Mouse (Mus musculus) CH12.LX (cell line): ENCODE results near the gene Map3k6. TPM values are rescaled to one million over a fixed set of nuclear protein-coding genes. Genes with fewer than 3 reads are reported as not detected.

Experiments
- DNase-seq: peaks from one replicate; pipeline ENCODE4 v3.0.0-alpha.2; 2013; ENCODE audit errors: extremely low read depth
- H3K27ac ChIP-seq: 2 replicates; pipeline ENCODE4 v1.5.1; 2012; ENCODE audit warnings: low read depth, mild to moderate bottlenecking, control low read depth, moderate library complexity; ENCODE audit not compliant: insufficient read depth
- H3K27me3 ChIP-seq: replicated peaks from 2 replicates; pipeline ENCODE3; 2012; ENCODE audit warnings: inconsistent platforms
- H3K36me3 ChIP-seq, 2 experiments: replicated peaks in 1 of 2; 2 replicates each; pipeline versions ENCODE3 to v1.6.1; 2012; ENCODE audit warnings: inconsistent platforms in 1 of 2, low read length in 1 of 2, mild to moderate bottlenecking in 1 of 2, mixed read lengths in 1 of 2, moderate library complexity in 1 of 2; ENCODE audit not compliant: control insufficient read depth in 1 of 2, insufficient read depth in 1 of 2
- H3K4me1 ChIP-seq, 2 experiments: 2 replicates each; pipeline ENCODE4 v1.6.1; 2012; ENCODE audit warnings: inconsistent platforms in 1 of 2, moderate library complexity in 1 of 2; ENCODE audit not compliant: insufficient read depth in 2 of 2, control insufficient read depth in 1 of 2
- H3K4me2 ChIP-seq: 2 replicates; pipeline ENCODE4 v1.6.1; 2012; ENCODE audit warnings: low read depth, mild to moderate bottlenecking, control low read depth; ENCODE audit not compliant: poor library complexity, insufficient read depth, severe bottlenecking
- H3K4me3 ChIP-seq, 3 experiments: fragments of 150-350 bp in 1 of 3; sonication (generic) in 1 of 3; replicated peaks in 1 of 3; 2 replicates each; pipeline versions ENCODE3 to v1.5.1; 2011 to 2012; ENCODE audit warnings: low read depth in 2 of 3, low read length in 2 of 3, mild to moderate bottlenecking in 2 of 3, moderate library complexity in 2 of 3, control low read depth in 1 of 3, improper control_type of control experiment in 1 of 3, inconsistent platforms in 1 of 3, mixed read lengths in 1 of 3; ENCODE audit not compliant: poor library complexity in 1 of 3
- H3K79me2 ChIP-seq: replicated peaks from 2 replicates; pipeline ENCODE4 v1.6.1; 2012; ENCODE audit warnings: mild to moderate bottlenecking, moderate library complexity; ENCODE audit not compliant: control insufficient read depth, poor library complexity, insufficient read depth, severe bottlenecking; ENCODE audit errors: extremely low read depth
- H3K9ac ChIP-seq: 2 replicates; pipeline ENCODE4 v1.6.1; 2012; ENCODE audit warnings: low read depth, mild to moderate bottlenecking, control low read depth, moderate library complexity; ENCODE audit not compliant: insufficient read depth
- H3K9me3 ChIP-seq: replicated peaks from 2 replicates; pipeline ENCODE3; 2012; ENCODE audit warnings: low read length, inconsistent platforms, mixed read lengths
- BHLHE40 ChIP-seq: IDR thresholded peaks from 2 replicates; pipeline ENCODE4 v1.6.1; 2011; ENCODE audit warnings: mild to moderate bottlenecking, low read depth, low read length, improper control_type of control experiment
- CHD2 ChIP-seq: IDR thresholded peaks from 2 replicates; pipeline ENCODE4 v1.6.1; 2011; ENCODE audit warnings: low read length, improper control_type of control experiment
- CTCF ChIP-seq, 2 experiments: IDR thresholded peaks in 1 of 2; conservative IDR thresholded peaks in 1 of 2; 2 replicates each; pipeline ENCODE4 v1.5.1; 2011 to 2012; ENCODE audit warnings: low read depth in 2 of 2, low read length in 2 of 2, improper control_type of control experiment in 1 of 2, inconsistent platforms in 1 of 2, mild to moderate bottlenecking in 1 of 2, moderate library complexity in 1 of 2
- E2F4 ChIP-seq: IDR thresholded peaks from 2 replicates; pipeline ENCODE4 v1.6.1; 2011; ENCODE audit warnings: low read depth, low read length, improper control_type of control experiment; ENCODE audit not compliant: insufficient replicate concordance
- ELF1 ChIP-seq: IDR thresholded peaks from 2 replicates; pipeline ENCODE4 v1.6.1; 2014; ENCODE audit warnings: low read depth, mild to moderate bottlenecking, inconsistent platforms, low read length, improper control_type of control experiment
- GABPA ChIP-seq: IDR thresholded peaks from 2 replicates; pipeline ENCODE4 v1.6.1; 2012; ENCODE audit warnings: low read depth, low read length, improper control_type of control experiment, inconsistent platforms; ENCODE audit not compliant: insufficient replicate concordance
- IRF4 ChIP-seq: IDR thresholded peaks from 2 replicates; pipeline ENCODE4 v1.6.1; 2014; ENCODE audit warnings: low read depth, mild to moderate bottlenecking, inconsistent platforms, low read length, improper control_type of control experiment
- MAFK ChIP-seq: IDR thresholded peaks from 2 replicates; pipeline ENCODE4 v1.6.1; 2011; ENCODE audit warnings: low read length, improper control_type of control experiment; ENCODE audit not compliant: insufficient replicate concordance
- MEF2A ChIP-seq: IDR thresholded peaks from 2 replicates; pipeline ENCODE4 v1.6.1; 2014; ENCODE audit warnings: low read depth, mild to moderate bottlenecking, inconsistent platforms, low read length, improper control_type of control experiment, borderline replicate concordance
- MYC ChIP-seq: IDR thresholded peaks from 2 replicates; pipeline ENCODE4 v1.6.1; 2011; ENCODE audit warnings: low read depth, mild to moderate bottlenecking, improper control_type of control experiment, low read length
- NRF1 ChIP-seq: IDR thresholded peaks from 2 replicates; pipeline ENCODE4 v1.6.1; 2014; ENCODE audit warnings: low read depth, mild to moderate bottlenecking, inconsistent platforms, low read length, improper control_type of control experiment, moderate library complexity
- PAX5 ChIP-seq: IDR thresholded peaks from 2 replicates; pipeline ENCODE4 v1.6.1; 2012; ENCODE audit warnings: low read length, inconsistent platforms, mixed read lengths
- POLR2A ChIP-seq: IDR thresholded peaks from 2 replicates; pipeline ENCODE4 v1.6.1; 2011; ENCODE audit warnings: low read depth, mild to moderate bottlenecking, improper control_type of control experiment, low read length
- RAD21 ChIP-seq: IDR thresholded peaks from 2 replicates; pipeline ENCODE4 v1.6.1; 2011; ENCODE audit warnings: low read depth, mild to moderate bottlenecking, low read length, improper control_type of control experiment, moderate library complexity
- RCOR1 ChIP-seq: conservative IDR thresholded peaks from 2 replicates; pipeline ENCODE4 v1.6.1; 2012; ENCODE audit warnings: low read depth, mild to moderate bottlenecking, inconsistent platforms, low read length, improper control_type of control experiment
- SIN3A ChIP-seq: IDR thresholded peaks from 2 replicates; pipeline ENCODE4 v1.6.1; 2012; ENCODE audit warnings: low read length, improper control_type of control experiment, inconsistent platforms
- SMC3 ChIP-seq: IDR thresholded peaks from 2 replicates; pipeline ENCODE4 v1.6.1; 2011; ENCODE audit warnings: low read depth, low read length, improper control_type of control experiment
- TCF12 ChIP-seq: IDR thresholded peaks from 2 replicates; pipeline ENCODE4 v1.6.1; 2014; ENCODE audit warnings: low read depth, mild to moderate bottlenecking, inconsistent platforms, low read length, improper control_type of control experiment
- UBTF ChIP-seq: IDR thresholded peaks from 2 replicates; pipeline ENCODE4 v1.6.1; 2012; ENCODE audit warnings: low read depth, mild to moderate bottlenecking, inconsistent platforms, low read length, improper control_type of control experiment, moderate library complexity
- USF1 ChIP-seq: IDR thresholded peaks from 2 replicates; pipeline ENCODE4 v1.6.1; 2014; ENCODE audit warnings: low read depth, mild to moderate bottlenecking, inconsistent platforms, low read length, improper control_type of control experiment
- USF2 ChIP-seq: conservative IDR thresholded peaks from 2 replicates; pipeline ENCODE4 v1.6.1; 2011; ENCODE audit warnings: low read depth, low read length, improper control_type of control experiment
- ZC3H11A ChIP-seq: IDR thresholded peaks from 2 replicates; pipeline ENCODE4 v1.6.1; 2012; ENCODE audit warnings: low read depth, mild to moderate bottlenecking, inconsistent platforms, low read length, improper control_type of control experiment
- ZMIZ1 ChIP-seq: IDR thresholded peaks from 2 replicates; pipeline ENCODE4 v1.6.1; 2012; ENCODE audit warnings: low read depth, mild to moderate bottlenecking, inconsistent platforms, low read length, improper control_type of control experiment
- ZNF384 ChIP-seq: IDR thresholded peaks from 2 replicates; pipeline ENCODE4 v1.6.1; 2012; ENCODE audit warnings: low read depth, low read length, improper control_type of control experiment, inconsistent platforms
- dilution Hi-C: fragments of 300-500 bp; cut with MboI; formaldehyde crosslinking; loops from 2 replicates; pipeline ENCODE4 v1.14.3; 2020; ENCODE audit warnings: low sequenced_read_pairs; ENCODE audit not compliant: extremely low pct_unique_long_range_greater_than_20kb, extremely low pct_ligation_motif_present
- in situ Hi-C: fragments of 300-500 bp; cut with MboI; formaldehyde crosslinking; loops from 3 replicates; pipeline ENCODE4 v1.14.3; 2019; ENCODE audit warnings: low sequenced_read_pairs, low pct_ligation_motif_present, low pct_unique_long_range_greater_than_20kb, mixed read lengths
- polyA plus RNA-seq: library from polyadenylated mRNA; unstranded; fragments of >175 nt; gene quantifications from 2 replicates; pipeline ENCODE4 v1.2.1, GENCODE M21; 2012; ENCODE audit warnings: low read depth; ENCODE audit not compliant: insufficient read length
- total RNA-seq, 2 experiments: library from RNA; depleted of rRNA; stranded (reverse); fragments of 300-350 nt in 1 of 2; fragments of >200 nt in 1 of 2; gene quantifications; 2 replicates each; pipeline ENCODE4 v1.2.3; 2012 to 2014

Map3k6 gene
- total and polyA plus RNA-seq, 3 experiments, result 0.21 TPM; not detected in 2

- H3K4me2 ChIP-seq, result no peak overlapping the region
- H3K9ac ChIP-seq, result no peak overlapping the region
- H3K36me3 ChIP-seq, result peaks cover 25 to 77% of the 10 kb centered on the region in 2 experiments
- peaks cover 9 to 39% of the 10 kb centered on the region in 2 experiments for H3K4me1 ChIP-seq
- dilution Hi-C loops (no loop called here), in situ Hi-C loops (loop anchor here (5.0 to 10.0 kb wide), 4 partner anchors 40 to 297 kb away; partner anchors contain the start of genes Cd164l2, Gpr3 and Sytl1)
- no peaks in the 10 kb centered on the region for H3K27me3 ChIP-seq
- DNase-seq, result peak; percentile 49
- H3K27ac ChIP-seq, result no peak overlapping the region
- H3K9me3 ChIP-seq, result no peaks in the 10 kb centered on the region
- no peak overlapping the region for H3K4me3 ChIP-seq
- H3K79me2 ChIP-seq, result no peaks in the 10 kb centered on the region
- no peak for TF ChIP-seq E2F4
- no peak for TF ChIP-seq PAX5
- TF ChIP-seq IRF4, result 0 out of 2 replicates have a peak, but pooled peaks have one; percentile 9
- TF ChIP-seq USF1, result no peak
- no peak for TF ChIP-seq UBTF
- TF ChIP-seq POLR2A, result no peak
- no peak for TF ChIP-seq TCF12
- TF ChIP-seq ELF1, result no peak
- peak; percentile 67 for TF ChIP-seq RAD21
- TF ChIP-seq MAFK, result no peak
- no peak for TF ChIP-seq USF2
- no peak for TF ChIP-seq RCOR1
- TF ChIP-seq MEF2A, result no peak
- TF ChIP-seq CHD2, result no peak
- TF ChIP-seq ZNF384, result no peak
- peak; percentile 87 to 95 for TF ChIP-seq CTCF (conservative IDR thresholded peaks at IDR 0.05 in 1 of 2, IDR thresholded peaks at IDR 0.05 in 1 of 2; ENCODE audit: low read depth in 2 of 2, low read length in 2 of 2)
- TF ChIP-seq ZC3H11A, result peak; percentile 27; the same call in 1 of the 2 replicates
- TF ChIP-seq ZMIZ1, result no peak
- TF ChIP-seq MYC, result no peak
- TF ChIP-seq SIN3A, result no peak
- no peak for TF ChIP-seq NRF1
- no peak for TF ChIP-seq BHLHE40
- TF ChIP-seq SMC3, result peak; percentile 81
- TF ChIP-seq GABPA, result no peak
Measured at GRCm38 (mm10) chr4:133301802-133302201, 61.2 kb downstream of the Map3k6 start.

Other genes with a start within 250 kb of the Map3k6 start
- 7.8 and 8.4 TPM in 2 replicates for gene Ahdc1, start 229.6 kb upstream of the Map3k6 start, total RNA-seq (2012; rRNA removed)
- gene Ahdc1, start 229.6 kb upstream of the Map3k6 start, total RNA-seq (2014; rRNA removed), result 1.0 and 1.6 TPM in 2 replicates
- gene Ahdc1, start 229.6 kb upstream of the Map3k6 start, polyA plus RNA-seq, result 16.1 and 19.9 TPM in 2 replicates
- 18.7 and 21.7 TPM in 2 replicates for gene Wasf2, start 110.3 kb upstream of the Map3k6 start, total RNA-seq (2012; rRNA removed)
- 12.9 and 14.9 TPM in 2 replicates for gene Wasf2, start 110.3 kb upstream of the Map3k6 start, total RNA-seq (2014; rRNA removed)
- 53.1 and 59.5 TPM in 2 replicates for gene Wasf2, start 110.3 kb upstream of the Map3k6 start, polyA plus RNA-seq
- not detected in 2 replicates for gene Cd164l2, start 28.7 kb upstream of the Map3k6 start, total RNA-seq (2012; rRNA removed)
- not detected in 2 replicates for gene Cd164l2, start 28.7 kb upstream of the Map3k6 start, total RNA-seq (2014; rRNA removed)
- not detected in 2 replicates for gene Cd164l2, start 28.7 kb upstream of the Map3k6 start, polyA plus RNA-seq
- gene Gpr3, start 28.3 kb upstream of the Map3k6 start, total RNA-seq (2012; rRNA removed), result 0.13 and 0.17 TPM in 2 replicates
- gene Gpr3, start 28.3 kb upstream of the Map3k6 start, total RNA-seq (2014; rRNA removed), result not detected in 2 replicates
- 0.11 TPM in 1 of 2 replicates, not detected in the other for gene Gpr3, start 28.3 kb upstream of the Map3k6 start, polyA plus RNA-seq
- 11.9 and 20.0 TPM in 2 replicates for gene Sytl1, start 22.3 kb downstream of the Map3k6 start, total RNA-seq (2012; rRNA removed)
- gene Sytl1, start 22.3 kb downstream of the Map3k6 start, total RNA-seq (2014; rRNA removed), result 8.2 and 8.3 TPM in 2 replicates
- 12.1 and 12.5 TPM in 2 replicates for gene Sytl1, start 22.3 kb downstream of the Map3k6 start, polyA plus RNA-seq
- 64.0 and 64.8 TPM in 2 replicates for gene Tmem222, start 37.0 kb downstream of the Map3k6 start, total RNA-seq (2012; rRNA removed)
- 85.0 and 95.7 TPM in 2 replicates for gene Tmem222, start 37.0 kb downstream of the Map3k6 start, total RNA-seq (2014; rRNA removed)
- gene Tmem222, start 37.0 kb downstream of the Map3k6 start, polyA plus RNA-seq, result 73.2 and 79.5 TPM in 2 replicates
- 6.8 and 10.8 TPM in 2 replicates for gene Wdtc1, start 112.7 kb downstream of the Map3k6 start, total RNA-seq (2012; rRNA removed)
- gene Wdtc1, start 112.7 kb downstream of the Map3k6 start, total RNA-seq (2014; rRNA removed), result 2.8 and 3.0 TPM in 2 replicates
- 9.1 and 9.6 TPM in 2 replicates for gene Wdtc1, start 112.7 kb downstream of the Map3k6 start, polyA plus RNA-seq
- 4.2 and 4.7 TPM in 2 replicates for gene Slc9a1, start 128.9 kb downstream of the Map3k6 start, total RNA-seq (2012; rRNA removed)
- gene Slc9a1, start 128.9 kb downstream of the Map3k6 start, total RNA-seq (2014; rRNA removed), result 0.66 and 1.4 TPM in 2 replicates
- gene Slc9a1, start 128.9 kb downstream of the Map3k6 start, polyA plus RNA-seq, result 12.0 and 16.7 TPM in 2 replicates
- gene Tent5b, start 239.3 kb downstream of the Map3k6 start, total RNA-seq (2012; rRNA removed), result 0.13 TPM in 1 of 2 replicates, not detected in the other
- not detected in 2 replicates for gene Tent5b, start 239.3 kb downstream of the Map3k6 start, total RNA-seq (2014; rRNA removed)
- not detected in 2 replicates for gene Tent5b, start 239.3 kb downstream of the Map3k6 start, polyA plus RNA-seq